Mouse (Mus musculus) hindbrain, embryonic 16.5 days (tissue): ENCODE results near the gene Akt1s1. TPM values are rescaled to one million over a fixed set of nuclear protein-coding genes. Genes with fewer than 3 reads are reported as not detected.

Source experiments
- ATAC-seq: fragments of 200-750 bp; cut with Nextera tagmentation; 2 replicates; pipeline ENCODE4 v1.8.0; 2017; ENCODE audit warnings: moderate TSS enrichment, moderate library complexity
- H3K27ac ChIP-seq: fragments of 300-500 bp; sonication (generic); 2 replicates; pipeline ENCODE4 v1.5.1; 2014; ENCODE audit warnings: low read depth, mild to moderate bottlenecking, control low read depth, low read length, moderate library complexity
- H3K27me3 ChIP-seq: fragments of 300-500 bp; sonication (generic); replicated peaks from 2 replicates; pipeline ENCODE4 v1.6.1; 2014; ENCODE audit warnings: low read length; ENCODE audit not compliant: control insufficient read depth, insufficient read depth
- H3K36me3 ChIP-seq: fragments of 300-500 bp; sonication (generic); 2 replicates; pipeline ENCODE4 v1.6.1; 2014; ENCODE audit warnings: mild to moderate bottlenecking, low read length, moderate library complexity, mixed read lengths; ENCODE audit not compliant: control insufficient read depth, insufficient read depth
- H3K4me1 ChIP-seq: fragments of 300-500 bp; sonication (generic); 2 replicates; pipeline ENCODE4 v1.6.1; 2014; ENCODE audit warnings: low read depth, low read length; ENCODE audit not compliant: control insufficient read depth, insufficient read depth
- H3K4me2 ChIP-seq: fragments of 300-500 bp; sonication (generic); 2 replicates; pipeline ENCODE4 v1.6.1; 2014; ENCODE audit warnings: mild to moderate bottlenecking, low read length, control low read depth, moderate library complexity
- H3K4me3 ChIP-seq: fragments of 300-500 bp; sonication (generic); 2 replicates; pipeline ENCODE4 v1.5.1; 2014; ENCODE audit warnings: mild to moderate bottlenecking, low read length, control low read depth, moderate library complexity
- H3K9ac ChIP-seq: fragments of 300-500 bp; sonication (generic); 2 replicates; pipeline ENCODE4 v1.6.1; 2014; ENCODE audit warnings: low read depth, mild to moderate bottlenecking, control low read depth, low read length, moderate library complexity
- H3K9me3 ChIP-seq: fragments of 300-500 bp; sonication (generic); 2 replicates; pipeline ENCODE4 v1.6.1; 2014; ENCODE audit warnings: mild to moderate bottlenecking, low read length, moderate library complexity; ENCODE audit not compliant: control insufficient read depth
- WGBS: fragments of 180-500 bp; shearing (Covaris S2); extraction: QIAGEN DNeasy Blood & Tissue Kit; methylation state at CpG from one replicate; pipeline ENCODE4 v1.1.7; 2014; 5-methylcytosine and 5-hydroxymethylcytosine counted together
- polyA plus RNA-seq: library from polyadenylated mRNA; unstranded; fragments of >200 nt; fragmentation: Nextera tagmentation; extraction: Ambion mirVana; gene quantifications from 2 replicates; pipeline ENCODE4 v1.2.1, GENCODE M21; 2015

Akt1s1 gene
- 90.7 and 92.8 TPM in 2 replicates for polyA plus RNA-seq

DNA sequence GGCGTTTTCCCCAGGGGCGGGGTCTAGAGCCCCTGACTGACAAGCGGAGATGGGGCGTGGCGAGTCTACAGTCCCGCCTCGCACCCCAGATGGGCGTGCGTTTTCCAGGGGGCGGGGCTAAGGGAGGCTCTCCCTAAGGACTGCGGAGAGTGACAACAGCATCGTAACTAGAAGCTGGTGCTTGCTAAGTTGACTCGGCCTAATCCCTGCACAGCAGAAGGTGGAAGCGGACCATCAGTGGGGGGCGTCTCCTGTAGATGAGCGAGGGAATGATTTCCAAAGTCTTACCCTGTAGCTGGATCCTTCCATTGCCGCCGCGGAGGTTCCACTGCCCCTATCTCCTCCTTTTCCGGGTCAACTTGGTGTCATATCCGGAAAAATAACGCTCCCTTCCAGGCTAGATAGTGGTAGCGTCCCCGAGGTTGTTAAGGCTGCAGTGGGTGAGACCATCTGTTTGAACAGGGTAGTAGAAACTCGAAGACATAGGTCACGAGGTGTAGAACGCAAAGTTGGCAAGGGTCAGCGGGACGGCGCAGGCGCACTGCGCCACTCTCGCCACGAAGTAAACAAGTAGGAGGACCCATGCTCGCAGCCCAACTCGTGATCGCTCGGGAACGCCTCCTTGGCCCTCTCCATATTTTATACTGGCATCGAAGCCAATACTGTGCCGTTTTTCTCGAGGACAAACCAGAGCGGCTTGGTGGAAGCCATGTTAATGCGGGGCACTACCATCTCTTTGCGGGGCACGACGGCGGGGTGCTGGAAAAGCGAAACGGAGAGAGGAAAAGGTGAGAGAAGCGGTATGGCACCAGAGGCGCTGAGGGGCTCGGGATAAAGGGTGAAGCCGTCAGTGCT lies at the start of gene Akt1s1, which contains the start of gene Tbc1d17:
TSS of gene Akt1s1 (plus strand) at position 431 of the 855 bp plus-strand sequence.
TSS of gene Tbc1d17 (minus strand) at position 519 of the 855 bp plus-strand sequence.
- H3K9ac ChIP-seq: peak within 1 kb of the TSS; percentile 82
- under 1% methylated on average over 54 of the region's 54 CpGs for WGBS
- no peaks in the 10 kb centered on the region for H3K9me3 ChIP-seq
- ATAC-seq: peak; percentile 89
- peak within 1 kb of the TSS; percentile 72 for H3K4me3 ChIP-seq
- H3K27me3 ChIP-seq: no peaks in the 10 kb centered on the region
- peaks cover 29% of the 10 kb centered on the region for H3K36me3 ChIP-seq
- peak within 1 kb of the TSS; percentile 99 for H3K27ac ChIP-seq
- peak within 1 kb of the TSS; percentile 92 for H3K4me2 ChIP-seq
- H3K4me1 ChIP-seq: peaks cover 27% of the 10 kb centered on the region

DNA sequence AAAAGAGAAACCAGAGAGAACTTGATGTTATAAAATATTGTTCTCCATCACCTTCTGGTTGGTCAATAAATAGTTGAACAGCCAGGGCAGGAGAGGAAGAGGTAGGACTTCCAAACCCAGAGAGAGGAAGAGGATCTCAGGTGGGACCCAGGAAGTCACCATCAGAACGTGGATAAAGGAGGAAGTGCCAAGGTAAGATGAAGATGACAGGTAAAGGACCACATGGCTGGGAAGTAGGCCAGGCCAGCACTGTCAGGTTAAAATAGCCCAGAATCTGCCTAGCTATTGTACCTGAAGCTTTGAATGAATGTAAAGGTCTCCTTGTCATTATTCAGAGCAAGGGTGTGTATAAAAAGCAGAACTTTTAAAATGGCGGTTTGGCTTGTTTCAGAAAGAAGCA lies 39.9 kb upstream of the Akt1s1 start:
- no peak for ATAC-seq

DNA sequence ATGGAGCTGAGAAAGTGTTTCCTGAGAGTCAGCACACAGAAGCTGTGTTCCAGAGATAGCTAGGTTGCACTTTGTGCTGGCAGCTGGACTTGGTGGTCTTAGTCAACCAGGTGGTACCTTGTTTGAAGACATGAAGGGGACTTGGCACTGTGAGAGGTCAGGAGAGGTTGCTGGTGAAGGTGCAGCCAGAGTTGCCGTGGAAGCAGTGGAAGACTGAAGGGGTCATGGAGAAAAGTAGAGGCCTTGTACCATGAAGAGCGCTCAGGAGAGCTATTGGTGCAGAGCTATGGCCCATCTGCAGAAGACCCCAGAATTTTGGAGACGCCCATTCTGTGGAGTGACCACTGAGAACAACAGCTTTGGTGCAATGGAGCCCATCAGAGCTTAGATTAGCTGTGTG lies 39.3 kb upstream of the Akt1s1 start:
- H3K4me2 ChIP-seq: no peak overlapping the region
- H3K9ac ChIP-seq: no peak overlapping the region
- H3K27ac ChIP-seq: no peak overlapping the region
- H3K36me3 ChIP-seq: no peaks in the 10 kb centered on the region
- no peaks in the 10 kb centered on the region for H3K4me1 ChIP-seq
- ATAC-seq: no peak
- no peak overlapping the region for H3K4me3 ChIP-seq
- no peaks in the 10 kb centered on the region; the same call in 1 of the 2 replicates for H3K27me3 ChIP-seq
- no peaks in the 10 kb centered on the region for H3K9me3 ChIP-seq
- 94% methylated on average over 3 of the region's 3 CpGs for WGBS

More for the DNA sequence above, 39.9 kb upstream of the Akt1s1 start:
- Histone ChIP-seq H3K36me3 (no peaks in the 10 kb centered on the region), H3K4me3 (no peak overlapping the region), H3K27me3 (no peaks in the 10 kb centered on the region; the same call in 1 of the 2 replicates), H3K4me1 (no peaks in the 10 kb centered on the region), H3K9me3 (no peaks in the 10 kb centered on the region), H3K27ac (no peak overlapping the region), H3K9ac (no peak overlapping the region), H3K4me2 (no peak overlapping the region)
- 95% methylated on average over 2 of the region's 2 CpGs for WGBS

DNA sequence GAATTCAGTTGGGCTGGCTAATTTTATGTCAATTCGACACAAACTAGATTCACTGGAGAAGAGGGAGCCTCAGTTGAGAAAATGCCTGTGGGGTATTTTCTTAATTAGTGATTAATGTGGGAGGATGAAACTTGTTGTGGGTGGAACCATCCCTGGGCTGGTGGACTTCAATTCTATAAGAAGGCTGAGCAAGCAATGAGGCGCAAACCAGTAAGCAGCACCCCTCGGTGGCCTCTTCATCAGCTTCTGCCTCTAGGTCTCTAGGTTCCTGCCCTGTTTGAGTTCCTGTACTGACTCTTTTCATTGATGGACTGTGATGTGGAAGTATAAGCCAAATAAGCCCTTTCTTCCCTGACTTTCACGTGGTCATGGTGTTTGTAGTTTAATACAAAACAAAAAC lies 38.4 kb upstream of the Akt1s1 start:
- no peak for ATAC-seq

DNA sequence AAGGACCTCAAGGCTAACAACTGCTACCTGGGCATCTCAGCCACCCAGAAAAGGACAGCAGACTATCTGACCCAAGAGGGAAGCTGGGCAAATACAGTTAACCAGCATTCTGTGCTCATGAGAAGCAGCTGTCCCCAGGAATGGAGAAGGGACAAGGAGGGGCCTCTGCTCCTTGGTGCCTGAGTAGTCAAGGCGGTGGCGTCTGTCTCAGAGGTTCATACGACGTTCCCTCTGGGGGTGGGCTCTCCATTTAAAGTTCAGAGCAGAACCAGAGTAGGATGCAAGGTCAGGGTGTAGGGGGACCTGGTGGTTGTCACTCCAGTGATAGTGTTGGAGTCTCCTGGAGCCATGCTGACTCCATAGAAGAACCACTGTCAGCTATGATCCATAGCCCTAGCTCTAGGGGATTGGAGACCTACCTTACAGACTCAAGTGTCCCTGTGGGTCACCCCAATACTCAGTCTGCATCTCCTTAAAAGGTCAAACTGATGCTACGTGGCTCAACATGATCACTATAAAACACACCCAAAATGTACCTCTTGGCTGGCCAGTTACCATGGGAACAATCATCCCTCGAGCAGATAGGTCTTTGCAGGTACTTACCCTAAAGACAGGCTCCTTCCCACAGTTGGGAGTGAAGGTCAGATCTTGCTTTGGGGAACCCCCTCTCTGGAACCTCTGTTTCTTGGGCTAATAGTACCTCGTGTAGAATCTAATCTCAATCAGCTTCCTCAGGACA lies 37.8 kb upstream of the Akt1s1 start:
- Histone ChIP-seq H3K9ac (no peak overlapping the region), H3K36me3 (no peaks in the 10 kb centered on the region), H3K9me3 (no peaks in the 10 kb centered on the region), H3K4me1 (peaks cover 7% of the 10 kb centered on the region), H3K27ac (no peak overlapping the region), H3K27me3 (no peaks in the 10 kb centered on the region), H3K4me3 (no peak overlapping the region), H3K4me2 (no peak overlapping the region)
- ATAC-seq: no peak
- 92% methylated on average over 7 of the region's 7 CpGs for WGBS

More for the DNA sequence above, 38.4 kb upstream of the Akt1s1 start:
- WGBS: 80% methylated on average over 4 of the region's 4 CpGs
- H3K9ac ChIP-seq: no peak overlapping the region
- H3K27me3 ChIP-seq: no peaks in the 10 kb centered on the region
- H3K9me3 ChIP-seq: no peaks in the 10 kb centered on the region
- H3K27ac ChIP-seq: no peak overlapping the region
- H3K4me2 ChIP-seq: no peak overlapping the region
- no peak overlapping the region for H3K4me3 ChIP-seq
- H3K36me3 ChIP-seq: no peaks in the 10 kb centered on the region
- H3K4me1 ChIP-seq: peaks cover 6% of the 10 kb centered on the region

DNA sequence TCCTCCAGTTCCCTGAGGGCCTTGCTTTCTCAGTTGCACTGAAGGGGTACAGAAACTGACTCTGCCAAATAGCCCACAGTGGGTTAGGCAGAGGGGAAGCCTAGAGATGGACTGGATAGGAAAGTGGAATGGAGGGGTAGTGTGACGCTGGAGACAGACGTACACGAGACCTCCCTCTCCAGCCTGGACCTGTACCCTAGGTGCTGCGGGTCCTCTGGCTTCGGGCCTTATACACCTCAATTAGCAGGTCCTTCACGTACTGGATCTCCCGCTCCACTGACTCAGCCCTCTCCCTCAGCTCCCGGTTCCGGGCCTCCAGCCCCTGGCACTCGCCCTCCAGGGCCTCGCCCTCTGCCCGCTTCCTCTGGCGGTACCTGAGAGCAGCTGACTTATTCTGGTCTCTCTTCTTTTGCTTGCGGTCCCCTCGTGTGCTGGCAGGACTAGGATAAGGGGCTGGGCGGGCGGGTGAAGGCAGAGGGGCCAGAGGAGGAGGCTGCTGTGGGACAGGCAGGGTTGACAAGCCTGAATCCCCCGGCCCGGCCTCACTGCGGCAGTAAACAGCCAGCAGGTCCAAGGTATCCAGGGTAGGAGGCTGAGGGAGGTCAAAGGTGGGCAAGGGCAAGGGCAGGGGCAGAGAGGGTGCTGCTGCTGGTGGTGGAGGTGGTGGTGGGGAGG lies 36.0 kb upstream of the Akt1s1 start:
- no peak for ATAC-seq
- Histone ChIP-seq H3K4me3 (no peak overlapping the region), H3K9me3 (no peaks in the 10 kb centered on the region), H3K4me1 (peaks cover 16% of the 10 kb centered on the region), H3K27me3 (no peaks in the 10 kb centered on the region), H3K4me2 (no peak overlapping the region), H3K27ac (no peak overlapping the region), H3K36me3 (no peaks in the 10 kb centered on the region), H3K9ac (no peak overlapping the region)
- 94% methylated on average over 20 of the region's 20 CpGs for WGBS

DNA sequence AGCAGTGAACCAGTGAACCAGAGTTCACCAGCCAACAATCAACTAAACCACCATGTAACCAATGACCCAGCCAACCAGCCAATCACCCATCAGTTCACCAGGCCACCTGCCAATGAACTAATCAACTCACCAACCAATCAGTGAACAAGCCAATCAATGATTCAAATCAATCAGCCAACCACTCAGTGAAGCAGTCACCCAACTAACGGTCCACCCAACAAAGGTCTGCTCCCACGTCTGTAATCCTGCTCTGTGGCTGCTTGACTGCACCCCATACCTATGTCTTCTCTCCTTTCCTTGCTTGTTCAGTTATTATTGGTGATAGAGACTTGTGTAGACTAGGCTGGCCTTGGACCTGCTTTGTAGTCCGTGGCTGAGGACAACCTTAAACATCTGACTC lies 34.8 kb upstream of the Akt1s1 start:
- H3K9me3 ChIP-seq: no peaks in the 10 kb centered on the region
- H3K36me3 ChIP-seq: no peaks in the 10 kb centered on the region
- 87% methylated on average over 3 of the region's 3 CpGs for WGBS
- no peaks in the 10 kb centered on the region for H3K27me3 ChIP-seq
- H3K4me3 ChIP-seq: no peak overlapping the region
- no peak overlapping the region for H3K27ac ChIP-seq
- no peak overlapping the region for H3K4me2 ChIP-seq
- ATAC-seq: no peak
- peaks cover 28% of the 10 kb centered on the region for H3K4me1 ChIP-seq
- no peak overlapping the region for H3K9ac ChIP-seq

DNA sequence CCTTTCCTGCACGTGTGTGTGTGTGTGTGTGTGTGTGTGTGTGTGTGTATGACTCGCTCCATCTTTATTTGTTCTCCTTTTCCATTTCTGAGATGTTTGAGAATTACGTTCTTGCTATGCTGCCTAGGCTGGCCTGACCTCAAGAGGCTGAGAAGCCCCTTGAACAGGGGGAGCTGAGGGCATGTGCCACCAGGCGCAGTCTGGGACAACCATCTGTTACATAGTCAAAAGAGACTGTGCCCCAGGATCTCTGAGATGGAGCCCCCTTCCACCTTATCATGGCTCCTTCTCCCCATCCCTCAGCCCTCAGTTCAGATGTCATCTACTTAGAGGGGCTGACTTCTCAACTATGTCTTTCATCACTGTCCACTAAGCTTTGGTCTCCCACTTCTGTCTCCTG lies 34.4 kb upstream of the Akt1s1 start:
- ATAC-seq: no peak
- H3K4me1 ChIP-seq: peaks cover 29% of the 10 kb centered on the region
- H3K36me3 ChIP-seq: no peaks in the 10 kb centered on the region
- no peak overlapping the region for H3K4me3 ChIP-seq
- H3K9ac ChIP-seq: no peak overlapping the region
- no peak overlapping the region for H3K4me2 ChIP-seq
- H3K9me3 ChIP-seq: no peaks in the 10 kb centered on the region
- H3K27me3 ChIP-seq: no peaks in the 10 kb centered on the region
- 92% methylated on average over 4 of the region's 4 CpGs for WGBS
- H3K27ac ChIP-seq: no peak overlapping the region
